Mouse (Mus musculus): Measurements from ENCODE around the gene Olfr90.

GRCm38 (mm10) chr17:37047981-37048380, 40.3 kb downstream of the Olfr90 start:
- no peak for TF ChIP-seq CTCF (IDR thresholded peaks at IDR 0.05; ENCODE audit: extremely low read depth, insufficient read depth, insufficient read length, insufficient replicate concordance)
- no peak for TF ChIP-seq POLR2A (IDR thresholded peaks at IDR 0.05; ENCODE audit: low read depth, low read length)

Measured in spleen, adult 2 months (tissue).